Mouse (Mus musculus) spleen, postnatal 4 days (tissue): ENCODE measurements around the gene Ago1.
A peak's percentile ranks its signal among the peaks of the same experiment; 100 is the strongest.

ENCODE experiments used
- DNase-seq, 2 experiments: peaks; one replicate each; pipeline ENCODE4 v3.0.0; 2022; ENCODE audit warnings: low spot score in 2 of 2

Ago1 gene

DNA sequence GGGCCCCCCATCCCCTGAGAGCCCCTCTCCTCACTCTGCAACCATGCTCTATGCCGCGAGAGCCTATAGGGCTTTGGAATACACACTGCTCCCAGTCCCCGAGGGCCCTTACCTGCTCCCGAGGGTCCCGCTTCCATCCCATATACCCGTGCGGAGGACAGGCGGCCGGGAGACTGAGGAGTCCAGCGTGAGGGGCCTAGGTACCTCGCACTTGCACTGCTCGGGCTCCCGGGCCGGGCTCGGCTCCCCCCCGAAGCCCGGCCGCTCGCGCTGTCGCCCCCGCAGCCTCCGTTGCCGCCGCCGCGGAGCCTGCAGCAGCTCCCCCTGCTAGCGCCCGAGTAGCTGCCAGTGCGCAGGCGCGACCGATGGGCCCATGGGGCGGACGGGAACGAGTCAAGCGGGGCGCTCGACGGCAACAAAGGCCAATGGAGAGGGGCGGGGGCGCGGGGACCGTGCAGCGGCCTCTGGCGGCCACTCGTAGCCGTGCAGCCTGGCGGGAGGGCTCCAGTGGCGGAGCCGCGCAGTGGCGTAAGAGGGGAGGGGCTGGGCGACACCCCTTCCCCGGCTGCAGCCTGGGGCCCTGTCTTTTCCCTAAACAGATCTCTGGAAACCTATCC, at the start of gene Ago1:
Ago1 (minus strand) TSS at position 299 of the 617 bp plus-strand sequence.
- DNase-seq: peak; percentile 93 to 97

DNA sequence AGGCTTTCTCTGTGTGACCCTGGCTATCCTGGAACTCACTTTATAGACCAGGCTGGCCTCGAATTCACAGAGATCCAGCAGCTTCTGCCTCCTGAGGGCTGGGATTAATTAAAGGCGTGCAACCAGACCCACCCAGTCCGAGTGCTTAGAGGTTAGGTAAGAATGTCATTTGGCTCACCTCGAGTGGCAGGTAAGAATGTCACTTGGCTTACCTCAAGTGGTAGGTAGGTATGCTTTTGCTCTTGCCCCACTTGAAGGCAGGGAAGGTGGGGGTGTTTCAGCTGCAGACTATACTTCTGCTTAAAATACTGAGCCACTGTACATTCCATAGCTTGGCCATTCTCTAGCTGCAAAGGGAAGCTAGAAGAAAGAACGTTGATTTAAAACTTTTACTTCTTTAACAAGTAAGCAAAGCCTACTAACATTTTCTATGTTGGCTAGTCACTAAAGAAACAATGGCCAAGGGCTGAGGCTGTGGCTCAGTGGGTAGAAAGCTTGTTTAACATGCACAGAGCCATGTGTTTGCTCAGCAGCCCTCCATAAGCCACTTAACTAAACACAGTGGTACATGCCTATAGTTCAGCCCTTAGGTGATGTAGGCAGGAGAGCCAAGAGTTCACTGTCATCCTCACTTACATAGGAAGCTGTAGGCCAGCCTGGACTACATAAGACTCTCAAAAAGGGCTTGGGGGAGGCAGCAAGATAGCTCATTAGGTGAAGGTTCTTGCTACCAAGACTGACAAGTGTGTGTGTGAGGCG, 44.1 kb upstream of the Ago1 start:
- DNase-seq: no peak

GRCm38 (mm10) chr4:126511013-126511412, 42.6 kb upstream of the Ago1 start:
- no peak for DNase-seq

DNA sequence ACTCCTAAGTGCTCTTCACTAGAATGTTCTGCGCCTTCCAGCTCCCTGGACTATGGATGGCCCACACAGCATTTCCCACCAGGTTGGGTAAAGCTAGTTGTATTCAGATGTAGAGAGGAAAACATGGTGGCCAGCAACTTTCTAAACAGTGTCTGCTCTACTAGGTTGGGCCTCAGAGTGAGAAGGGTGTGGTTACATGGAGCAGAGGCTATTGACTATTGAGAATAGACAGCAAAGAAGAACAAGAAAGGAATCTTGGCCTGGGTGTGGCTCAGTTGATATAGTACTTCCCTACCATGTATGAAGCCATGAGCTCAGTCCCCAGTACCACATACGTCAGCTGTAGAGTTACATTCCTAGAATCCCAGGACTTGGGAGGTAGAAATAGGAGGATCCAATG, 40.7 kb upstream of the Ago1 start:
- no peak for DNase-seq

DNA sequence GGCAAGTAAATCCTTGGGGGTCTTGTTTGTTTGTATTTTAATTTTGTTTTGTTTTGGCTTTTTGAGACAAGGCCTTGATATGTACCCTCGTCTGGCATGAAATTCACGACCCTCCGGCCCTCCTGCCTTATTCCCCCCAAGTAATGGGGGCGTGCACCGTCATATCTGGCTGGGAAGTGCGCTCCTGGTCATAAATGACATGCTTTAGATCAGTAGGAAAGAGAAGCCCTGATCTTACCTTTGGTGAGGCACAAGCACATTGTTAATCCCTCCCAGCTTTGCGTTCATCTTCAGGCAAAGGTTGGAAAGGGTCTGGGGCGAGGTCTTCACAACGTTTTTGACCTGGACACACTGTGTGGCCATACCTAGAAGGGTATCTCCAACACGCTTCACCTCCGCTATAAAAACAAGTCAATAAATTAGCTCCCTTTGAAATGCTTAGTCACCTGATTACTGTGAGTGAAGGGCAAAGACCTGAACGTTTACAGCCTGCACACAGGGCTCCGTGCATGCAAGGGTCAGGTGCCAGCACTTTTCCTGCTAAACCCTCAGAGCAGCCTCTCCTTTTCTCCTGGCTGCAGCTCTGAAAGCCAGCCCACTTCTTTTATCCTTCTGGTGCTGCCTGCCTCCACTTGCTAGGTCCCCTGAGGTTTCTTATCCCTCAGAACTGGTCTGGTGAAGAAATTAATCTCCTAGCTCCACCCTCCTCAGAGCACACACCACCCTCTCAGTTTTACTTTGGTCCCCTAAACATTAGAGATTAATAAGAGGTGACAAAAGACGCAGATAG, 39.9 kb upstream of the Ago1 start:
- DNase-seq: no peak

DNA sequence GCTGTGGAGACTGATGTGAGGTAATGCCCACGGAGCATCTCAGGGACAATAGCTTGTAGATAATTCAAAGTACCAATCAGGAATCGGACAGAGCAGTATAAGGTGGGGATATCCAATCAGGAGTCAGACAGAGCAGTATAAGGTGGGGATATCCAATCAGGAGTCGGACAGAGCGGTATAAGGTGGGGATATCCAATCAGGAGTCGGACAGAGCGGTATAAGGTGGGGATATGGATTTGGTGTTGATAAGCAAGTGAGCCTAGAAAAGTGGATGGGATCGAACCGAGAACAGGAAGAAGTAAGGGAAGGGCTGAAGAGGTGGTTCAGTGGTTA, 34.6 kb upstream of the Ago1 start:
- no peak for DNase-seq

- no peak for DNase-seq
These were observed 34.0 kb upstream of the Ago1 start for GRCm38 (mm10) chr4:126502141-126502976.

DNA sequence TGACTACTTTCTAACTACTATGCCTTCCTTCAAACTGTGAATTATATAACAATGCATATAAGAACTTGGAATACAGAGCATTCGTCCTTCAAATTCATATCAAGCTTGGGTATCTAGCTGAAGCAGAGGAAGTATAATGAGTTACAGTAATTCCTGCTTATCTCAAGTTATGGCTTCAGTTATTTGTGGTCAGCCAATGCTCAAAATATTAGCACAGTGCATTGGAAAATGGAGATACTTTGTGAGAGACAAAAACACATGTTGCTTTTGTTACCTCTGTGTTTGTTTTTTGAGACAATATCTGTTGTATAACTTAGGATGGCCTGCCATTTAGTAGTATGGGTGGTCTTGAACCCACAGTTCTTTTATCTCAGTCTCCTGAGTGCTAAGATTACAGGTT, 30.2 kb upstream of the Ago1 start:
- no peak for DNase-seq

DNA sequence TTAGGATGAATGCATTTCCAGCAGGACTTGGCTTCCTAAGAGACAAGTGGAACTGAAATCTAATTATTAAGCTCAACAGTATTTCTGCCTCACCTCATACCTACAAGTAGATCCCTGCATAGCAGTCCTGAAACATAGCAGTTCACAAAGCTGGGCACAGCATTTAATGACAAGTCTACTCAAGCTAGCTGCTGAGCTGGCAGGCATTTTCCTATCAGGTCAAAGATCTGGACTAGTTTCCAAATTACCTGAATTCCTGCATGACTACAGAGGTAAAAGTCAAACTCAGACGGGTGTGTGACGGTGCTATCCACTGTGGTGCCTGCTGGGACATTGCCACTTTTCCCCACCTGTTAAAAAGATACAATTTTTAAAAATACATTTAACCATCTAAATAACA, 28.6 kb upstream of the Ago1 start:
- no peak for DNase-seq

DNA sequence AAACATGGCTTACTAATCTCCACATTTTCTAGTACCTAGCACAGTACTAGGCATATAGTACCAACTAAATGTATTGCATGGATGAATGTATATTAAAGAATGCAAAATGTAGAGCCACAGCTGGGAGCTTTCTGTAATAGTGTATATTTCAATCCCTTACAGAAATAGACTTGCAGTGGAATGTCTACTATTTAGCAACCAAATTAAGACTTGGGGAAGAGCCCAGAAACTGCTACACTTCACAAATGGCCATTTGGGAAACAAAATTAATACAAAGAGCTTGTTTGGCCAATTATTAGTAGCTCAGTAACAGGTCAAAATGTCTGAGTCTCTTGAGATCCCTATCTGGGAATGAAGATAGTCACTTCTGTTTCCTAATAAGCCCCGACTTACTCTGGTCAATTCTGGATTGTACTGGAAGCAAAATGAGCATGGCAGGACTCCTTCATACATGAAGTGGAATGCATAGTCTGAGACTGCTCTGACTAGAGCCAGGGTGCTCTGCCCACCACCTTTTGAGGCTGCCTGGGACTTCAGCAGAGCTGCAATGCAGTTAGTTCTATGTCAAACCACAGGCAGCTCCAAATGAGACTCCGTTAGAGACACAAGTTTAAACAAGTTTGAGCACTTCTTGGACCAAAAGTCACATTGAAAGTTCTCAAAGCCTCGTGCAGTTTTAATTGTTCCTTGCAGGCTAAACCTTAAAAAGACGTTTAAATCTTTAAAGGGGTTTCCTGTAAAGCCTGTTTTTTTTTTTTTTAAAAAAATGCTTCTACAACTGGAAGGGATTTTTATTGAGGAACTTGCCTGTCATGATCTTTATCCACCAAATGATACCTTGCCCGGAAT, 27.8 kb upstream of the Ago1 start:
- DNase-seq: peak in 1 of 2 experiments; percentile 34

- DNase-seq: peak in 1 of 2 experiments; percentile 36
These were observed 27.1 kb upstream of the Ago1 start for GRCm38 (mm10) chr4:126495453-126495852.

DNA sequence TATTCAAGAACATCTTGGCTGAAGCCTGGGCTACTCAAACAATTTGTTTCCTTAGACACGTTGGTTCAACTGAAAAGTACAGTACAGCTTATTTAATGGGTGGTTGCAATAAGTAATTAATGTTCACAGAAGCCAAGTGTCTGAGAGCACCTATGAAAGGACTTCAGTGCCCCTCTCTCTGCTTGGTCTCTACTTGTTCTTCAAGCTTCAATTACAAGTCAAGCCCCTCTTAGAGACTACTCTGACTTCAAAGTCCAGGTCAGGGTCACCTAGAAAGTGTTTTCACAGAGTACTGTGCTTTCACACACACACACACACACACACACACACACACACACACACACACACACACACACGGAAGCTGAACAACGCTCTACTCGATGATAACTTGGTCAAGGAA, 25.0 kb upstream of the Ago1 start:
- DNase-seq: no peak

GRCm38 (mm10) chr4:126491977-126492376, 23.6 kb upstream of the Ago1 start:
- DNase-seq: no peak

GRCm38 (mm10) chr4:126490726-126491125, 22.3 kb upstream of the Ago1 start:
- peak in 1 of 2 experiments; percentile 56 for DNase-seq

DNA sequence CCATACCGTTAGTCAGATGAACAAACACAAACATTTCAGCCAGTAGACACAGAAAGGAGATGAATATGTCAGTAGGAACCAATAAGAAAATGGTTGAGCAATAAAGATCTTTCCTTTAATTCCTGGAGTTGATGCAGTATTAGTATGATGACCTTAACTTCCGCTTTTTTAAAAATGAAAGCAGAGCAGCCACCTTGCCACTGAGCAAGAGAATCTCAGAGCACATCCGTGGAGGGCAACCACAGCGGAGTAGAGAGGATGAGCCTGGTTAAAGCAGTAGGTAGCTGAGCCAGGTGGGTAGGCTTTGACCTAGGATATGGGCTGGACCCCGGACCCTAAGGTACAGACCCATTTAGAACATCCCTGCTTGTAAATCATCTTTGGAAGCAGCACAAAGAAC, 21.4 kb upstream of the Ago1 start:
- DNase-seq: peak in 1 of 2 experiments; percentile 45

- DNase-seq: no peak
These were observed 17.8 kb upstream of the Ago1 start for GRCm38 (mm10) chr4:126486217-126486616.

DNA sequence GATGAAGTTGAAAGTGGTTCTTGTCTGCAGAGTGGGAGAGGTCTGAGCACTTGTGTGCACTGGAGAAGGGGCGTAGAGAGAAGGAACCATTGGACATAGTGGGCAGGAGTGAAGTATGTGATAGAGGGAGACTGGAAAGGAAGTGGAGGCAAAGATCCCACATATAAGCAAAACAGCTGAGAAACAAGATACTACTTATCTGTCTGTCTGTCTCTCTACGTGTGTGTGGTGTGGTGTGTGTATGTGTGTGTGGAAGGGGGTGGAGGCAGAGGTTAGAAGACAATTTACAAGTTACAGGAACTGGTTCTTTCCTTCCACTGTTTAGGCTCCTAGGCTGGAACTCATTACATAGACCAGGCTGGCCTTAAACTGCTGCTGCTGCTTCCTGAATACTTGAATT, 16.7 kb upstream of the Ago1 start:
- DNase-seq: no peak

DNA sequence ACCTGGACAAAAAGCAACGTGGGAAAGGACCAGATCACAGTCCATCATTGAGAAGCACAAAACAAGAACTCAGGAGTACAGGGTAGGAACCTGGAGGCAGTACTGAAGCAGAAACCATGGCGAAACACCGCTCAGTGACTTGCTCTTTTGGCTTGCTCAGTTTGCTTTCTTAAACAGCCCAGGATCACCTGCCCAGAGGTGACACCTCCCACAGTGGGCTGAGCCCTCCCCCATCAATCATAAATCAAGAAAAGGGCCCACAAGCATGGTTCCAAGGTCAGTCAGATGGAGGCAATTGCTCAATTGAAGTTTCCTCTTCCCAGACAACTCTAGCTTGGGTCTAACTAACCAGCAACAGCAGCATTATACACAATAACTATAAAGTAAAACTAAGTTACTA, 15.5 kb upstream of the Ago1 start:
- DNase-seq: peak in 1 of 2 experiments; percentile 28

- peak in 1 of 2 experiments; percentile 46 for DNase-seq
These were observed 14.6 kb upstream of the Ago1 start for GRCm38 (mm10) chr4:126482951-126483350.

GRCm38 (mm10) chr4:126481461-126481860, 13.1 kb upstream of the Ago1 start:
- peak in 1 of 2 experiments; percentile 45 for DNase-seq

GRCm38 (mm10) chr4:126480288-126480687, 11.9 kb upstream of the Ago1 start:
- no peak for DNase-seq
